Mouse (Mus musculus) midbrain, embryonic 15.5 days (tissue): ENCODE results near the gene Ccr8. TPM values are rescaled to one million over a fixed set of nuclear protein-coding genes. Genes with fewer than 3 reads are reported as not detected.
A peak's percentile ranks its signal among the peaks of the same experiment; 100 is the strongest.

Source experiments
- ATAC-seq: fragments of 200-750 bp; cut with Nextera tagmentation; replicated peaks from 2 replicates; pipeline ENCODE4 v1.8.0; 2017; ENCODE audit warnings: moderate TSS enrichment
- H3K27ac ChIP-seq: fragments of 300-500 bp; sonication (generic); 2 replicates; pipeline ENCODE4 v1.5.1; 2015; ENCODE audit warnings: mild to moderate bottlenecking, inconsistent platforms
- H3K27me3 ChIP-seq: fragments of 300-500 bp; sonication (generic); replicated peaks from 2 replicates; pipeline ENCODE4 v1.6.1; 2015; ENCODE audit warnings: inconsistent platforms
- H3K36me3 ChIP-seq: fragments of 300-500 bp; sonication (generic); replicated peaks from 2 replicates; pipeline ENCODE4 v1.6.1; 2015; ENCODE audit warnings: inconsistent platforms
- H3K4me1 ChIP-seq: fragments of 300-500 bp; sonication (generic); 2 replicates; pipeline ENCODE4 v1.6.1; 2015; ENCODE audit warnings: inconsistent platforms
- H3K4me2 ChIP-seq: fragments of 300-500 bp; sonication (generic); 2 replicates; pipeline ENCODE4 v1.6.1; 2015; ENCODE audit warnings: inconsistent platforms, mild to moderate bottlenecking, moderate library complexity
- H3K4me3 ChIP-seq: fragments of 300-500 bp; sonication (generic); 2 replicates; pipeline ENCODE4 v1.5.1; 2015; ENCODE audit warnings: mild to moderate bottlenecking, inconsistent platforms
- H3K9ac ChIP-seq: fragments of 300-500 bp; sonication (generic); 2 replicates; pipeline ENCODE4 v1.6.1; 2015; ENCODE audit warnings: mild to moderate bottlenecking, inconsistent platforms
- H3K9me3 ChIP-seq: fragments of 300-500 bp; sonication (generic); 2 replicates; pipeline ENCODE4 v1.6.1; 2016; ENCODE audit warnings: inconsistent platforms
- WGBS: fragments of 180-500 bp; shearing (Covaris S2); methylation state at CpG from one replicate; pipeline ENCODE4 v1.1.7; 2015; ENCODE audit warnings: mixed read lengths; 5-methylcytosine and 5-hydroxymethylcytosine counted together
- polyA plus RNA-seq: library from polyadenylated mRNA; unstranded; fragments of >200 nt; fragmentation: Nextera tagmentation; extraction: Ambion mirVana; gene quantifications from 2 replicates; pipeline ENCODE4 v1.2.1, GENCODE M21; 2015

Gene Ccr8
- polyA plus RNA-seq, 1 experiment from 2014 or later = not detected

GRCm38 (mm10) chr9:120118212-120118611, 26.3 kb downstream of the Ccr8 start:
- Histone ChIP-seq H3K4me2 (no peak overlapping the region), H3K27me3 (no peaks in the 10 kb centered on the region), H3K9me3 (no peaks in the 10 kb centered on the region), H3K36me3 (peaks cover 36% of the 10 kb centered on the region), H3K9ac (no peak overlapping the region), H3K27ac (no peak overlapping the region), H3K4me3 (no peak overlapping the region), H3K4me1 (no peaks in the 10 kb centered on the region)
- WGBS = 93% methylated on average over 4 of the region's 4 CpGs
- no peak for ATAC-seq

DNA sequence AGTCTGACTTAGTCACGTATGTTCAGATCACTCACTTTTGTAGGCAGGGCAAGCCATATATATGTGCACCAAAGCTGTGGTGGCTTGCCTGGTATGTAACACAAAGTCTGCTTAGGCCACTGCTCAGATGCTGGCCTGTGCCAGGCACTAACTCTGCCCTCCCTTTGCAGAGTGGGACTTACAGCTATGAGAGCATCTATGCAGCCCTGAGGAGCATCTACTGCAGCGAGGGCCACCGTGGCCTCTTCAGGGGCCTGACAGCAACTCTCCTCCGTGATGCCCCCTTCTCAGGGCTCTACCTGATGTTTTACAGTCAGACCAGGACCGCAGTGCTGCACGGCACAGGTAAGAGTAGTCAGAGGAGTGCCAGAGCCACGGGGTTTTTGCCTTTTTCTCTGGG, 28.6 kb downstream of the Ccr8 start:
- Histone ChIP-seq H3K27ac (no peak overlapping the region), H3K9me3 (no peaks in the 10 kb centered on the region), H3K27me3 (no peaks in the 10 kb centered on the region), H3K36me3 (peaks cover 46% of the 10 kb centered on the region), H3K4me3 (no peak overlapping the region), H3K4me2 (no peak overlapping the region), H3K9ac (no peak overlapping the region), H3K4me1 (no peaks in the 10 kb centered on the region)
- 93% methylated on average over 7 of the region's 7 CpGs for WGBS
- ATAC-seq = no peak

DNA sequence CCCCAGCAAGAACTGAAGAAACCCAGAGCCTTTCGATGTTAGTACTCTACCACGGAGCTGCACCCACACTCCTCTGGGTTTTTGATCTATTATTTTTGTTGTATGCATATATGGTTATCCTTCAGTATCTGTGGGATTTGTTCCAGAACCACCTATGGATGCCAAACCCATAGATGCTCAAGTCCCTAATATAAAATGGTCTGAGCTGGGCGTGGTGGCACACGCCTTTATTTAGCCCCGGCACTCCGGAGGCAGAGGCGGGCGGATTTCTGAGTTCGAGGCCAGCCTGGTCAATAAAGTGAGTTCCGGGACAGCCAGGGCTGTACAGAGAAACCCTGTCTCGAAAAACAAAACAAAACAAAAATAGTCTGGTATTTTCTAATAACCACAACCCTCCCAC, 35.0 kb downstream of the Ccr8 start:
- 61% methylated on average over 11 of the region's 11 CpGs for WGBS
- peak overlapping the region; percentile 72 for H3K27ac ChIP-seq

GRCm38 (mm10) chr9:120127538-120128251, 35.8 kb downstream of the Ccr8 start, which contains the start of gene Rpsa:
Gene Rpsa (plus strand): TSS chr9:120127689.
- Histone ChIP-seq H3K4me1 (peaks cover 22% of the 10 kb centered on the region), H3K9ac (peak within 1 kb of the TSS; percentile 98), H3K4me3 (peak within 1 kb of the TSS; percentile 97), H3K4me2 (peak within 1 kb of the TSS; percentile 64), H3K9me3 (no peaks in the 10 kb centered on the region), H3K27me3 (no peaks in the 10 kb centered on the region), H3K36me3 (peaks cover 31% of the 10 kb centered on the region), H3K27ac (peak within 1 kb of the TSS; percentile 85)
- WGBS = under 1% methylated on average over 64 of the region's 72 CpGs
- ATAC-seq = peak; percentile 97

More for the DNA sequence above, 35.0 kb downstream of the Ccr8 start:
- Histone ChIP-seq H3K4me2 (peak overlapping the region; percentile 56), H3K4me1 (peaks cover 22% of the 10 kb centered on the region), H3K9ac (peak overlapping the region; percentile 41), H3K27me3 (no peaks in the 10 kb centered on the region), H3K4me3 (peak overlapping the region; percentile 97), H3K9me3 (no peaks in the 10 kb centered on the region), H3K36me3 (peaks cover 29% of the 10 kb centered on the region)
- ATAC-seq = peak; percentile 22; the same call in 1 of the 2 replicates

DNA sequence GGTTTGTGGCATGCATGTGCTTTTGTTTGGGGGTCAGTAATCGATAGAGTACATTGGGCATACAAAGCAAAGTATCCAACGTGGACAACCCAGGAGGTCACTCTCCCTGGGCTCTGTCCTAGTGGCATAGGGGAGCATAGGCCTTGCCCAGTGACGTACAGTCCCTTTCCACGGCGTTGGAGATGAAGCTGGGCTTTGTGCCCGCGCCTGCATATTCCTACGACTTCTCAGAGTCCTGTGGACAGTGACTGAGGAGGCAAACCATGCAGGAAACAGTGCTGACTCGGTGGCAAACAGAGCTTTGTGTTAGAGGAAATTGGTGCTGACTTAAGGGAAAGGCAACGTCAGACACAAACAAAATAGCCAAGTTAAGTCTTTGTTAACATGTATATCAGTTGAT, 37.4 kb downstream of the Ccr8 start:
- Histone ChIP-seq H3K4me2 (peak overlapping the region; percentile 64), H3K9ac (no peak overlapping the region), H3K9me3 (no peaks in the 10 kb centered on the region), H3K4me1 (peaks cover 22% of the 10 kb centered on the region), H3K27me3 (no peaks in the 10 kb centered on the region), H3K36me3 (peaks cover 26% of the 10 kb centered on the region), H3K4me3 (no peak overlapping the region), H3K27ac (no peak overlapping the region)
- 79% methylated on average over 10 of the region's 10 CpGs for WGBS
- no peak for ATAC-seq

- Histone ChIP-seq H3K4me3 (no peak overlapping the region), H3K4me2 (no peak overlapping the region), H3K36me3 (peaks cover 24% of the 10 kb centered on the region), H3K27ac (no peak overlapping the region), H3K9ac (no peak overlapping the region), H3K9me3 (no peaks in the 10 kb centered on the region), H3K4me1 (peaks cover 20% of the 10 kb centered on the region), H3K27me3 (no peaks in the 10 kb centered on the region)
- 89% methylated on average over 3 of the region's 3 CpGs for WGBS
- ATAC-seq = no peak
These were observed 39.9 kb downstream of the Ccr8 start for GRCm38 (mm10) chr9:120131784-120132288.

- Histone ChIP-seq H3K9me3 (no peaks in the 10 kb centered on the region), H3K27me3 (no peaks in the 10 kb centered on the region), H3K4me3 (no peak overlapping the region), H3K9ac (no peak overlapping the region), H3K36me3 (peaks cover 24% of the 10 kb centered on the region), H3K4me2 (no peak overlapping the region), H3K27ac (no peak overlapping the region), H3K4me1 (peaks cover 15% of the 10 kb centered on the region)
- ATAC-seq = no peak
- 38% methylated on average over 8 of the region's 8 CpGs for WGBS
These were observed 41.3 kb downstream of the Ccr8 start for GRCm38 (mm10) chr9:120132980-120133754.

GRCm38 (mm10) chr9:120133755-120134475, 42.0 kb downstream of the Ccr8 start:
- H3K9ac ChIP-seq = no peak overlapping the region
- H3K9me3 ChIP-seq = no peaks in the 10 kb centered on the region
- no peak for ATAC-seq
- no peak overlapping the region for H3K27ac ChIP-seq
- no peak overlapping the region for H3K4me2 ChIP-seq
- no peak overlapping the region for H3K4me3 ChIP-seq
- WGBS = 61% methylated on average over 6 of the region's 6 CpGs
- H3K27me3 ChIP-seq = no peaks in the 10 kb centered on the region
- H3K36me3 ChIP-seq = peaks cover 24% of the 10 kb centered on the region
- peaks cover 7% of the 10 kb centered on the region for H3K4me1 ChIP-seq

DNA sequence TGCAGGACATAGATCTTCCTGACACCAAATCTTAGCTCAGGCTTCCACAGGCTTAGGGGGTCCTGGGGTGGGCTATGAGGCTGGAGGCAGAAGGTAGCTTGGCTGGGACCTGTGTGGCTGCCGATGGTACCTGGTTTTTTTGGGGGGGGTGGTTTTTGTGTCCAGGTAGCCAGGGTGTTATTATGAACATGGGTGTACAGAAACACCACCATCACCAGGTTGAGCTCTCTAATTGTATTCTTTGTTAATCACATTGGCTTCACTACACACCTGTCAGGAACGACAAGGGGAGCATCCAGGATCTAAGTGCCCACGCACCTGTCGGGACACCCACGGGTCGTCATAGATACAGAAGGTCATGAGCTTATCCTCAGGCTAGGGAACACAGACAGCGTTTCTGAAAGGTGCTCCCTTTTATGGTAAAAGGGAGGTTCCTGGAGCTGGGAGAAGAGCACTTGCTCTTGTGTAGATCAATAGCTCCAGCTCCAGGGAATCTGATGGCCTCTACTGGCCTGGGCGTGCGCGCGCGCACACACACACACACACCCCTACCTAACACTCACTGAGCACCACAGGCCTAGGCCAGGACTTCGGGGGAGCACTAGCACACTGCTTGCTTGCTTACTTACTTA, 42.7 kb downstream of the Ccr8 start:
- 0 out of 2 replicates have a peak, but pooled peaks cover under 1% of the 10 kb centered on the region for H3K4me1 ChIP-seq
- no peak overlapping the region for H3K4me2 ChIP-seq
- H3K9me3 ChIP-seq = no peaks in the 10 kb centered on the region
- ATAC-seq = no peak; the same call in 1 of the 2 replicates
- no peak overlapping the region for H3K27ac ChIP-seq
- H3K4me3 ChIP-seq = no peak overlapping the region
- no peaks in the 10 kb centered on the region for H3K27me3 ChIP-seq
- peaks cover 24% of the 10 kb centered on the region for H3K36me3 ChIP-seq
- no peak overlapping the region for H3K9ac ChIP-seq
- WGBS = 86% methylated on average over 13 of the region's 13 CpGs

DNA sequence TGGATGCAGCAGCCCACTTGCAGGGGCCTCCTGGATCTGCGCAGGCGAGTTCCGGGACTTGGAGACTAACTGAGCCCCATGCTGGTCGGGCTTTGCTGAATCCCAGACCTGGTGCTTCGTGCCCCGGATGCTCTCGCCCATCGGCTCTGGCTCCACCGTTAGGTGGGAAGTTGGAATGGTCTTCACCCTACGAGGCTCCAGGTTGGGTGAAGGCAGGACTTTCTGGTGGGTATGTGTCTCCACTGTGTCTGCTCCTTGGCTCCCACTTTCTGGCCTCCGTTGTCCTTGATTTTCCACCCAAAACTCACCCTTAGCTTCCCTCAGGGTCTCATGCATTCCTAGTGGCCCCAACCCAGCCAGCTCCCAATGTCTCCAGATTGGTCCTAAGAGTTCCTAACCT, 43.5 kb downstream of the Ccr8 start:
- no peak overlapping the region for H3K9ac ChIP-seq
- no peaks in the 10 kb centered on the region for H3K9me3 ChIP-seq
- WGBS = 90% methylated on average over 11 of the region's 11 CpGs
- H3K4me2 ChIP-seq = no peak overlapping the region
- no peaks in the 10 kb centered on the region for H3K4me1 ChIP-seq
- no peak for ATAC-seq
- no peaks in the 10 kb centered on the region for H3K27me3 ChIP-seq
- no peak overlapping the region for H3K27ac ChIP-seq
- peaks cover 21% of the 10 kb centered on the region for H3K36me3 ChIP-seq
- no peak overlapping the region for H3K4me3 ChIP-seq

GRCm38 (mm10) chr9:120140652-120141051, 48.7 kb downstream of the Ccr8 start:
- Histone ChIP-seq H3K4me1 (no peaks in the 10 kb centered on the region), H3K9ac (no peak overlapping the region), H3K9me3 (no peaks in the 10 kb centered on the region), H3K27ac (no peak overlapping the region), H3K36me3 (no peaks in the 10 kb centered on the region), H3K4me3 (no peak overlapping the region), H3K27me3 (no peaks in the 10 kb centered on the region), H3K4me2 (no peak overlapping the region)
- 2% methylated on average over 4 of the region's 4 CpGs for WGBS
- ATAC-seq = peak; percentile 75; the same call in 1 of the 2 replicates
